Mouse (Mus musculus): ENCODE data around the gene Ttc8. TPM values are rescaled to one million over a fixed set of nuclear protein-coding genes. Genes with fewer than 3 reads are reported as not detected.

The Ttc8 gene
- total RNA-seq, 1 experiment: 8.7 TPM

DNA sequence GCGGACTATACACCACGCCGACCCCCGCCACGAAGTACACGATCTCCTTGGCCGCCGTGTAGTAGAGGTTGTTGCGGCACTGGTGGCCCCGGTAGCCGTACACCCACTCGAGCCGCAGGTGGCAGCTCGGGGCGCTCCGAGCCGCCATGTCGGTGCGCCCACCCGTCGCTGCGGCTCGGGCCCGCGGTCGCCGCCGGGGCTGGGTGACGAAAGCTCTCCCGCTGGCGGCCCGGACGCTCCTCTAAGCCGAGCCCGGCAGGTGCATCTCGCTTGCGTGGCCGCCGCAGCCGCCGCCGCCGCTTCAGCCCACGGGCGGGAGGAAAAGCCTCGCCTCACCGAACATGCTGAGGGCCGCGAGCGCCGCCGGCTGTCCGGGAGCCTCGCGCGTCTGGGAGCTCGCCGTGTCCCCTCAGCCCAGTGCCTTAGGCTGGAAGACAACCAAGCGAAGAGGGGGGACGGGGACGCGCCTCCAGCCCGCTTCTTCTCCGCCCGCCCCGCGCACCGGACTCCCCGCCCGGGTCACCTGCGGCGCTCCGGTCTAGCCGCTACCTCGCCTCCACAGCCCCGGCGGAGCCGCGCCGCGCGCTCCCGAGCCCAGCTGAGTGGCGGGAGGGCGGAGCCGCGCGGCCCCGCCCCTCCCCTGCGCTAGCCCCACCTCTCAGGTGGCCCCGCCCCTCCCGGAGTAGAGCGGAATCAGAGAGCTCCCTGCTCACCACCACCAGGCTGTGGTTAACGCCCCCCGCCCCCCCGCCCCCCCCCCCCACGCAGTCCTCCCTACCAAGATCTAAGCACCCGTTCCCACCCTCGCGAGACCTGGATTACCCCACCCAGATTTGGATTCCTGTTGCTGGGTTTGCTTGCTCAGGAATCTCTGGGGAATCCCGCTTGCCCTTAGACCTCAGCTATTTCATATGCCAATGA lies 19.2 kb upstream of the Ttc8 start, which contains the start of gene Eml5:
Eml5 (minus strand) TSS at position 604 of the 921 bp plus-strand sequence.
- Histone ChIP-seq H3K9me3 (ENCODE audit: control insufficient read depth, insufficient read depth, low read depth, low read length) (no peaks in the 10 kb centered on the region), H3K4me3 (ENCODE audit: insufficient read depth in 1 of 2, low read depth in 1 of 2, low read length in 2 of 2, poor library complexity in 1 of 2, severe bottlenecking in 1 of 2) (peak within 1 kb of the TSS; percentile 89 to 94), H3K9ac (ENCODE audit: insufficient read depth, low read depth, low read length, poor library complexity, severe bottlenecking) (peak within 1 kb of the TSS; percentile 85), H3K36me3 (ENCODE audit: control insufficient read depth, insufficient read depth, low read length, poor library complexity, severe bottlenecking) (no peaks in the 10 kb centered on the region), H3K4me1 (ENCODE audit: control insufficient read depth in 2 of 2, insufficient read depth in 2 of 2, low read length in 2 of 2, poor library complexity in 1 of 2) (no peaks in the 10 kb centered on the region), H3K27ac (ENCODE audit: insufficient read depth, low read depth, low read length, poor library complexity, severe bottlenecking) (no peak within 1 kb of the TSS)
- peak; percentile 72 for DNase-seq (ENCODE audit: low read depth, low spot score)
- in situ Hi-C loops (cut with MboI; ENCODE audit: low sequenced_read_pairs in 2 of 2, unreplicated experiment in 2 of 2): no loop called here
- TF ChIP-seq CHD2 (IDR thresholded peaks at IDR 0.05; ENCODE audit: low read depth, low read length) (peak; percentile 96), HCFC1 (IDR thresholded peaks at IDR 0.05; ENCODE audit: borderline replicate concordance, insufficient read depth, low read length) (peak; percentile 38; the same call in 1 of the 2 replicates), ZC3H11A (IDR thresholded peaks at IDR 0.05; ENCODE audit: borderline replicate concordance, low read depth, low read length) (no peak)

DNA sequence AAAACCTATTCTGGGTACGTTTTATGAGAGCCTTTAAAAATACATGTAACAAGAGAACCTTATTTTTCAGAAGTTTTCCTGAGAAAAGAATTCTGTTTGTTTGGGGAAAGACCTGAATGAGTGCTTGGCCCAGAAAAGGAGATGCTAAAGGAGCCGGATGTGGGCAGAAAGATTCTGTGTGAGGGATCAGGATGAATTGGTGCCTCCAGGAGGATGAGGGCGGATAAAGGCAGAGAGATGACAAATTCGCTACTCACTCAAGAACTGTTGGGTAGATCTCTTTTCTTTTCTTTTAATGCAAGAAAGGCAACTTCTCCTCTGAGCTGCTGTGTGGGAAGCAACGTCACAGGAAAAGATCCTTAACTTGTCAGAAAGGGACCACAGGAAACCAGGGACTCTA lies 14.9 kb upstream of the Ttc8 start:
- Histone ChIP-seq H3K9me3 (ENCODE audit: control insufficient read depth, insufficient read depth, low read depth, low read length) (no peaks in the 10 kb centered on the region), H3K27ac (ENCODE audit: insufficient read depth, low read depth, low read length, poor library complexity, severe bottlenecking) (no peak overlapping the region), H3K4me1 (ENCODE audit: control insufficient read depth in 2 of 2, insufficient read depth in 2 of 2, low read length in 2 of 2, poor library complexity in 1 of 2) (no peaks in the 10 kb centered on the region), H3K4me3 (ENCODE audit: insufficient read depth in 1 of 2, low read depth in 1 of 2, low read length in 2 of 2, poor library complexity in 1 of 2, severe bottlenecking in 1 of 2) (no peak overlapping the region), H3K36me3 (ENCODE audit: control insufficient read depth, insufficient read depth, low read length, poor library complexity, severe bottlenecking) (no peaks in the 10 kb centered on the region), H3K9ac (ENCODE audit: insufficient read depth, low read depth, low read length, poor library complexity, severe bottlenecking) (no peak overlapping the region)
- no peak for TF ChIP-seq ZC3H11A (IDR thresholded peaks at IDR 0.05; ENCODE audit: borderline replicate concordance, low read depth, low read length)
- DNase-seq (ENCODE audit: low read depth, low spot score): no peak
- in situ Hi-C loops (cut with MboI; ENCODE audit: low sequenced_read_pairs in 2 of 2, unreplicated experiment in 2 of 2): no loop called here

DNA sequence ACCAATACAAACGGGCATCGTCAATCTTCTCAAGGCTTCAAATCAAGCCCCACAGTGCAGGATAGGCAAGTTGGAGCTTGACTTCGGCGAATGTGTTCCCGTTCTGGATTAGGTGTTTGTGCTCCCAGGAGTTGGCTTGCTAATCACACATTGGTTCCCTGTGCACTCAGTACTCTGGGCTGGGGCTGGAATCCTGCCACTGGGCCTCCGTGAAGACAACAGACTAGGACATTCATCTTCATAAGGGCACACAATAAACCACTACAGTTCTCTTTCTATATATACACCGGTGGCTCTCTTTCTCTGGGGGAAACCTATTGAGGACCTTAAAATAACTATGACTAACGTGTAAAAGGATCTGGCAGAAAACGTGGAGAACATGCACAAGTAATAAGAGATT lies 10.3 kb upstream of the Ttc8 start:
- H3K4me1 ChIP-seq (ENCODE audit: control insufficient read depth in 2 of 2, insufficient read depth in 2 of 2, low read length in 2 of 2, poor library complexity in 1 of 2): no peaks in the 10 kb centered on the region
- DNase-seq (ENCODE audit: low read depth, low spot score): no peak
- no peak overlapping the region for H3K4me3 ChIP-seq (ENCODE audit: insufficient read depth in 1 of 2, low read depth in 1 of 2, low read length in 2 of 2, poor library complexity in 1 of 2, severe bottlenecking in 1 of 2)
- TF ChIP-seq ZC3H11A (IDR thresholded peaks at IDR 0.05; ENCODE audit: borderline replicate concordance, low read depth, low read length) (no peak), MAFK (IDR thresholded peaks at IDR 0.05; ENCODE audit: insufficient read depth, low read depth, low read length) (no peak), CHD2 (IDR thresholded peaks at IDR 0.05; ENCODE audit: low read depth, low read length) (no peak), ZNF384 (IDR thresholded peaks at IDR 0.05; ENCODE audit: low read depth, low read length) (no peak), HCFC1 (IDR thresholded peaks at IDR 0.05; ENCODE audit: borderline replicate concordance, insufficient read depth, low read length) (no peak)
- no peak overlapping the region for H3K27ac ChIP-seq (ENCODE audit: insufficient read depth, low read depth, low read length, poor library complexity, severe bottlenecking)
- H3K36me3 ChIP-seq (ENCODE audit: control insufficient read depth, insufficient read depth, low read length, poor library complexity, severe bottlenecking): no peaks in the 10 kb centered on the region
- in situ Hi-C loops (cut with MboI; ENCODE audit: low sequenced_read_pairs in 2 of 2, unreplicated experiment in 2 of 2): no loop called here
- H3K9me3 ChIP-seq (ENCODE audit: control insufficient read depth, insufficient read depth, low read depth, low read length): no peaks in the 10 kb centered on the region
- H3K9ac ChIP-seq (ENCODE audit: insufficient read depth, low read depth, low read length, poor library complexity, severe bottlenecking): no peak overlapping the region

DNA sequence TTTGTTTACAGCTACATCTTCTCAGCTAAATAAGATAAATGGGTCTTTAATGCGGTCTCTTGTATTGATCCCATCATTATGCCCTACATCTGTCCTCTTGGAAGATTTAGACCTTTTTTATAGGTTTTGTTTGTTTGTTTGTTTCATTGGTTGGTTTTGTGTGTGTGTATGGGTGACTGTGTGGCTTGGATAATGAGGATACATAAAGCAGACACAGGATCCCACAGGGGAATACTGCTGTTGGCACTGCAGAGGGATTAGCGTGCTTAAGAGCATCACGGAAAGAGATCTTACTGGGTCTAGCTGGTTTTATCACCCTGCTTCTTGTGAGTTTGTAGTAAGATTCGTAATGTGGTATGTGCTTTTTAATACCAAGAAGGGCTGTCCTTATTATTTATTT lies 10.8 kb downstream of the Ttc8 start:
- DNase-seq (ENCODE audit: low read depth, low spot score): no peak

More for the DNA sequence above, 10.8 kb downstream of the Ttc8 start:
- H3K9ac ChIP-seq (ENCODE audit: insufficient read depth, low read depth, low read length, poor library complexity, severe bottlenecking): no peak overlapping the region
- H3K4me1 ChIP-seq (ENCODE audit: control insufficient read depth in 2 of 2, insufficient read depth in 2 of 2, low read length in 2 of 2, poor library complexity in 1 of 2): no peaks in the 10 kb centered on the region
- H3K9me3 ChIP-seq (ENCODE audit: control insufficient read depth, insufficient read depth, low read depth, low read length): no peaks in the 10 kb centered on the region
- TF ChIP-seq HCFC1 (IDR thresholded peaks at IDR 0.05; ENCODE audit: borderline replicate concordance, insufficient read depth, low read length): no peak
- TF ChIP-seq ZNF384 (IDR thresholded peaks at IDR 0.05; ENCODE audit: low read depth, low read length): no peak
- no peak for TF ChIP-seq MAFK (IDR thresholded peaks at IDR 0.05; ENCODE audit: insufficient read depth, low read depth, low read length)
- TF ChIP-seq CHD2 (IDR thresholded peaks at IDR 0.05; ENCODE audit: low read depth, low read length): no peak
- no peak for TF ChIP-seq ZC3H11A (IDR thresholded peaks at IDR 0.05; ENCODE audit: borderline replicate concordance, low read depth, low read length)
- in situ Hi-C loops (cut with MboI; ENCODE audit: low sequenced_read_pairs in 2 of 2, unreplicated experiment in 2 of 2): no loop called here
- no peaks in the 10 kb centered on the region for H3K36me3 ChIP-seq (ENCODE audit: control insufficient read depth, insufficient read depth, low read length, poor library complexity, severe bottlenecking)
- no peak overlapping the region for H3K27ac ChIP-seq (ENCODE audit: insufficient read depth, low read depth, low read length, poor library complexity, severe bottlenecking)
- H3K4me3 ChIP-seq (ENCODE audit: insufficient read depth in 1 of 2, low read depth in 1 of 2, low read length in 2 of 2, poor library complexity in 1 of 2, severe bottlenecking in 1 of 2): no peak overlapping the region
